Mouse (Mus musculus) frontal cortex, postnatal 14 days (tissue): ENCODE data around the gene Pde4a.

Source experiments
- DNase-seq, 2 experiments: peaks; one replicate each; pipeline ENCODE4 v3.0.0; 2022; ENCODE audit warnings: low spot score in 2 of 2

The Pde4a gene

DNA sequence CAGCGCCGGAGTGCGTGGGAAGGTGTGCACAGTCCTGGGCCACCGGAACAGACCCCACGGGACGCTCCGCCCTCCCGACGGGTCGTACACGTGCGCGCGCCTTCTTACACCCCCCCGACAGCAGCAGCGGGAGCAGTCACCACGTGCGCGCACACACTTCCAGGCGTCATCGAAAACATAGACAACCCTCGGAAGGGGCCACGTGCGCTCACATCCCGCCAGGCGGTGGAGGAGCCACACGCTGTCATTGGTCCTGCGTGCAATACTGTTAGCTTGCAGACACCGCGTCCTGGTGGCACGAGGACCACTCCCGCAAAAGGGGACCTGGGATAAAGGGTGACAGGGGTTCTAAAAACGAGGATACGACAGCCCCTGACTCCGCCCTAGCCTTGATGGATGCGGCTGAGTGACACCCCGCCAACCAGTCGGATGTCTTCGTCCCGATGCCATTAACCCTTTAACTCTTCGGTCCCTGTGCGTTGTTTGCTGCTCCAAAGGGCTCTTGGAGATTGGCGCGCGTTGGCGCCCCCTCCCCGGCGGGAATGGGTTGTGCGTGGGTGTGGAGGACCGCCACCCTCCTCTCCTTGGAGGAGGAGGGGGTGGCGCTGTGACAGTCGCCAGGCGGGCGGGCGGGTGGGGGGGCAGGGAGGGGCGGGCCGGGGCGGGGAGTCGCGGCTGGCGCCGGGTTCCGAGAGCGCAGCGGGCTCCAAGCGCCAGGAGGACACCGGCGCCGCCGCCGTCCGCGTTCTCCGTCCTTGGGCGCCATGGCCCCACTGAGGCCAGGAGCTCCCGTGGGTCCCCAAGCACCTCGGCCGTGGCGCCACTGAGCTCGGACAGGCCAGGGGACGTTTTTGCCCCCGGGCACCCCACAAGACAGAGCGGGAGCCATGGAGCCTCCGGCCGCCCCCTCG, at the start of gene Pde4a:
TSS of gene Pde4a (plus strand) at position 674 of the 911 bp plus-strand sequence.
- DNase-seq = peak; percentile 78 to 86

DNA sequence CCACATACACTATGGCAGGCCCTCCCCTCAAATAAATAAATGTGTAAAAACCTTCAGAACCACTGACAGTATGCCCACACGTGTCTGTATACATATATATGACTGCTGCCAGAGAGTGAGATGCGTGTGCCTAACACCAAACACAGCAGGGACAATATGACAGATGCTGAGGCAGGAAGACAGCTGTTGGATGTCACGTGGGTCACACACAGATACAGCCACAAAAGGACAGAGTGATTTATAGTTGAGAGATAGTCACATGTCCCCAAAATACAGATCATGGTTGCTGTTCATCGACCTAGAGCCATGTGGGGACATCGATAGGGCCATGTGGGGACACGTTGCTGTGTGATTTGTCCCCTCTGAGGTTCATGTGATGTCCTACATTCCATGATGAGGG, 48.4 kb upstream of the Pde4a start:
- DNase-seq = no peak

DNA sequence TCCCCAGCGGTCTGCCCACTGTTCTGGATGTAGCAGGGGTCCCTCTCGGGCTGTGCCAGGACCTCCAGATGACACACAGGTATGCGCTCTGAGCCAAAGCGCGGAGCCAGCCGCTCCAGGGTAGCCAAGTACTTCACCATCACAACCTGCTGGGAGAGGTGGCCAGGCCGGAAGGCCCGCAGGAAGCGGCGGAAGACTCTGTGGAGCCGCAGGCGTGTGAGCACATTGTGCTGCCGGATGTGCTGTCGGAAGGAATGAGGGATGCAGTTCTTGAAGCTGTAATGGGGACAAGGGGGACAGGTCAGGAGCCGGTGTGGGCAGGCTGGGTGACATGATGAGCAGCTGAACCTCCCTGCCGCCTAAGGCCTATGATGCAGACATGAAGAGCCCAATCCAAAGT, 44.0 kb upstream of the Pde4a start:
- DNase-seq = no peak

DNA sequence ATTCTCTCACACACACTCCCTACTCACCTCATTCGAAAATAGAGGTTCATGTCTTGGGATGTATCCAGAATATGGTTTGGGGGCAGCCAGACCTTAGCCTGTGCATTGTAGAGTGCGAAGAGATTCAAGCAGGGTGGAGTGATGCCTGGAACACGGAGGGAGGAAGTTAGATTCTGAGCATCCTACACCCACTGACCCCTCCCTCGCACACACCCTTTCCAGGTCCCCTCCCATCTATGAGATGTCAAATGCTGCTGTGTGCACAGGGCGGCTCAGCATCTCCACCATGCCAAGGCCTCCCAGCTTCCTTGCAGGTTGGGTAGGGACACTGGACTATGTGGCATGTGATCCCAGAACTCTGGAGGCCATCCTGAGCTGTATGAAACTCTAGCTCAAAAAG, 40.7 kb upstream of the Pde4a start:
- DNase-seq = no peak

DNA sequence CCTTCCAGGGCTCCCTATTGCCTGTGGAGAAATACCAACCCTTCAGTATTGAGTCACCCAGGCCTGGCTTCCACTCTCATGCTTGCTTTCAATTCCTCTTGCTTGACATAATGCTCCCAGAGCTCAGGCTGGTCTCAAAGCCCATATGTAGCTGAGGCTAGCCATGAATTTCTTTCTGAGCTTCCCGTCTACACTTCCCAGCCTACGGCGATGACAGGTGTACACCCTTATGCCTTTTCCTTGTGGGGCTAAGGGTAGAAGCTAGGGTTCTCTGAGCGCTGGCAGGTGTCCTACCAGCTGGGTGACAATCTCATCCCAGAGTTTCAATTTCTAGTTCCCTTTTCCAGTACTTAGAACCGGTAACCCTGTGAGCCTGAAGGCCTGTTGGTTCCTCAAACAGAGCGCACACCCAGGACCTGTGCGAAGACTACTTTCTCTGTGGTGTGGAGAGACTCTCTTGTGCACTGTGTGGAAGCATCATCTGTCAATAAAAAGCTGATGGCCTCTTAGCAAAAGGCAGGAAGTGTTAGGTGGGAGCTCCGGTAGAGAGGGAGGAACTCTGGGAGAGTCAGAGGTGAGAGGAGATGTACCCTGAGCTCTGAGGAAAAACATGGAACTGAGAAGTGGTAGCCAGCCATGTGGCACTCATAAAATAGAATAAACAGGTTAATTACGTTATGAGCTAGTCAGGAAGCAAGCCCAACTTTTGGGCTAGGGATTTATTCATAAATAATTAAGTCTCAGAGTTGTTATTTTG, 39.8 kb upstream of the Pde4a start:
- DNase-seq = no peak

DNA sequence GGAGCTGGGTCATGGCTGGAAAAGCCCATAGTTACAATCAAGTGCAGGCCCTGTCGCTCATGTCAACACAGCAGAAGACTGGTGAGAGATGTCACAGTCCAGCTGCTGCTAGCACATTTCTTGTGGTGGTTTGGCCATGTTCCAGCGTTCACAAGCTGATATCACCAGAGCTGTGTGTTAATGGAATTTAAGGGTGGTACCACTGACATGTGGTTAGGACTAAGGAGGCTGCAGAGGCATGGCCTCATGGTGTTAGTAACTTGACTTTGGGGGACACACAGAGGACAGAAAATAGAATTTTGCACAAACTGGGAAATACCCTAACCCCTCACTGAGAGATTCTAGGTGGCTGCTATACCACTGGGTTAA, 39.3 kb upstream of the Pde4a start:
- DNase-seq = no peak

DNA sequence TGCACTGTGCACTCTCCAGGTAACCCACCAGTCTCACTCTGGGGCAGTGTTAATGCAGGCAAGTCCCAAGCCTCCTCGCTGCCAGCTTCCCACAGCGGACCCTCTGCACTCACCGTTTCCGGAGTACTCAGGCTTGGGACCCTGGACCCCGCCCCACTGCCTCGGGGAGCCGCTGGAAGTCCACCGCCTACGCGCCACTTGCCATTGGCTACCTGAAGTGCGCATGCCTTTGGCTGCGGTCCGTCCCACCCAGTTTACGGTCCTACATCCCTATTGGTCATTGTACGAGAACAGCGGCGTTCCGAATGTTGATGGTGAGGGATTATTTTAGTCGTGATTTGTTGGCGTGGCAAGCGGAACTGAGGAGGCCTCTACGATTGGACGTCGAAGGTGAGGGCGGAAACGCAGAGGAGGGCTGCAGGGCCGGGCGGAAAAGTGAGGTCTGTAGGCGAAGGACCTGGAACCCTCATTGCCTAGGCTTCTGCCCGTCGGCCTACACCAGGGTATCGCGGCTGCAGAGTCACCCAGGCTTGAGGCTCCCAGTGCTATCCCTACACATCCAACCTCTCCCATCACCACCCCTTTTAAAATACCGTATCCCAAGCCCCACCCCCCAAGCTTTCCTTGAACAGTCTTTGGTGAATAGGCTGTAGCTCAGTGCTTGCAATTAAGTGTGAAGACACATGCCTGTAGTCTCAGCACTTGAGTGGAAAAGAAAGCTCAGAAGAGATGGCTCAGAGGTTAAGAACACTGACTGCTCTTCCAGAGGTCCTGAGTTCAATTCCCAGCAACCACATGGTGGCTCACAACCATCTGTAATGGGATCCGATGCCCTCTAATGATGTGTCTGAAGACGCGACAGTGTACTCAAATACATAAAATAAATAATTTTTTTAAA, 34.2 kb upstream of the Pde4a start, which contains the start of gene Tyk2:
TSS of gene Tyk2 (minus strand) at position 185 of the 898 bp plus-strand sequence.
- DNase-seq = peak; percentile 87 to 92

DNA sequence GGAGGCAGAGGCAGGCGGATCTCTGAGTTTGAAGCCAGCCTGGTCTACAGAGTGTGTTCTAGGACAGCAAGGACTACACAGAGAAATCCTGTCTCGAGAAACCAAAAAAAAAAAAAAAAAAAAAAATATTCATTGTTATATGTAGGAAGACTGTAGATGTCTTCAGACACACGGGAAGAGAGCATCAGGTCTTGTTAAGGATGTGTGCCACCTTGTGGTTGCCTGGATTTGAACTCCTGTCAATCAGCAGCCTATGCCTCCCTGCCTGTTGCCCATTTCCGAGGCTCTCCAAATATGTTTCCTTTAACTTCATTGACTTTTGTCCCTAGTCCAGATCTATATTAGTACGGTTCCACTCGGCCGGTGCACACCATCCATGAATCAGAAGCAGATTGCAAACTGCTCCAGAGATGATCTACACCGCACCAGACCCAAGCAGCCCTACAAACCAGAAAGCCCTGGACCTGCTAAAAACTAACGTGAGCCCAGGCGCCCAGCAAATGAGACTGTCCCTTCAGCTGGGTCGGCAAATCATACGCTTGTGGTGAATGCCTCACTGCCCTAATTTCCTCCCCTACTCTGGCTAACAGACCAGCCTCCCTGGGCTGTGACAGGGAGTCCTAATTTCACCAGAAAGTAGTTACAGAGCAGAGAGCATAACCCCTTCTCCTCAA, 33.3 kb upstream of the Pde4a start:
- no peak for DNase-seq

DNA sequence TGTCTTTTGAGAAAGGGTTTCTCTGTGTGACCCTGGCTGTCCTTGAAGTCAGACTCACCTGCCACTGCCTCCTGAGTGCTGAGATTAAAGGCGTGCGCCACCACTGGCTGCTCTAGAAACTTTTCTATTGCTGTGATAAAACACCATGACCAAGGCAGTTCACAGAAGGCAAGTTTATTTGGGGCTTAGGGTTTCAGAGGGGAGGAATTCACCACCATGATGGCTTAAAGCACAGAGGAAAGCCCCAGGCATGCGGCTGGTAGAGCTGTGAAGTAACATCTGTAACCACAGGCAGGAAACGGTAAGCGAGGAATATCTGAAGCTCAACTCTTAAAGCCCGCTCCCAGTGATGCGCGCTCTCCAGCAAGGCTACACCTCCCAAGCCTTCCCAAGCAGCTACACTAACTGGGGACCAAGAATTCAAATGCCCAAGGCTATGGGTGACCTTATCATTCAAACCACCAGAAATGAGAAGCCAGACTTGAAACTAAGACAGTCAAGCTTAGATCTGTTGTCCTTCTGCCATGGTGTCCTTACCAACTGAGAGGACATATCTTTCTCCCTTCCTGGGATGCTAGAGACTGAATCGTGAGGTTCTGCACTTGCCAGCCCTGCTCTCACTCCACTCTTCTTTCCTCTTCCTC, 32.3 kb upstream of the Pde4a start:
- no peak for DNase-seq

DNA sequence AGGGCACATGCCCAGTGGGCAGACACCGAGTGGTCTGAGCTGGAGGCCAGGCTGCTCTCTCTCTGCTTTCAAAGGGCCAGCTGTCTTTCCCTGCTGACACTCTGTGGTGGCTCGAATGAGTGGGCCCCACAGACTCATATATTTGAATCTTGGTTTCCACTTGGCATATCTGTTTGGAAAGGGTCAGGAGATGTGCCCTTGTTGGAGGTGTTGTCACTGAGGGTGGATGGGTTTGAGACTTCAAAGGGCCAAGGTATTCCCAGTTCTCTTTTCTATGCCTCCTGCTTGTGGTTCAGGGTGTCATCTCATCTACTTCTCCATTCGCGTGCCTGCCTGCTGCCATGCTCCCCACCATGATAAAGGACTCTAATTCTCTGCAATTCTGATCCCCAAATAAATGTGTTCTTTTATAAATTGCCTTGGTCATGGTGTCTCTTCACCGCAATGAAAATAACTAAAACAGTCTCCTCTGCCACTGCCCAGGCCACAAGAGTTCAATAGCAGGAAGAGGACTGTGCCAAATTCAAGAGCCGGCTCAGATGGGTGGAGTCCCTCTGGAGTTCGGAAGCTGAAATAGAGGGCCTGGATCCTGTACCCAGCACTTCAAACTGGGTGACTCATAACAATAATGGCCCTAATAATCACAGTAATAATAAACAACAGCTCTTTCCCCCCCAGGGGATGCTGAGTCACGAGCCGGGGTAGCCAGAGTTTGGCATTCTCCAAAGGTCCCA, 30.8 kb upstream of the Pde4a start:
- DNase-seq = no peak

DNA sequence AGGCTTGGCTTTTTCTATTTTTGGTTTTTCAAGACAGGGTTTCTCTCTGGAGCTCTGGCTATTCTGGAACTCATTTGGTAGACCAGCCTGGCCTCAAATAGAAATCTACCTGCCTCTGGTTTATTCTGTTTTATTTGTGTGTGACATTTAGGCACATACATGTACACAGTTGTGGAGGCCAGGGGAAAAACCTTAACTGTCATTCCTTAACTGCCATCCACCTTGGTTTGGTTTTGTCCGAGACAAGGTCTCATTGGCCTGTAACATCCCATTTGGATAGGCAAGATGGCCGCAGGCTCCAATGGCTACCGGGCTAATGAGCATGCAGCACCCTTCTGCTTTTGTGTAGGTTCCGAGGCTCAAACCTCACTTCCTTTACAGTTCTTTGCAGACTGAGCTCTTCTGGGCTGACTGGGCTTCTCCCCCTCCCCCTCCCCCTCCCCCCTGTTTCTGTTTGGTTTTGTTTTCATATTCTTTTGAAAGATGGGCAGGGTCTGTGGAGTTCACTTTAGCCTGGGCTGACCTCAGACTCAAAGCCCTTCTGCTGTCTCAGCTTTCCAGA, 30.1 kb upstream of the Pde4a start:
- DNase-seq = no peak

DNA sequence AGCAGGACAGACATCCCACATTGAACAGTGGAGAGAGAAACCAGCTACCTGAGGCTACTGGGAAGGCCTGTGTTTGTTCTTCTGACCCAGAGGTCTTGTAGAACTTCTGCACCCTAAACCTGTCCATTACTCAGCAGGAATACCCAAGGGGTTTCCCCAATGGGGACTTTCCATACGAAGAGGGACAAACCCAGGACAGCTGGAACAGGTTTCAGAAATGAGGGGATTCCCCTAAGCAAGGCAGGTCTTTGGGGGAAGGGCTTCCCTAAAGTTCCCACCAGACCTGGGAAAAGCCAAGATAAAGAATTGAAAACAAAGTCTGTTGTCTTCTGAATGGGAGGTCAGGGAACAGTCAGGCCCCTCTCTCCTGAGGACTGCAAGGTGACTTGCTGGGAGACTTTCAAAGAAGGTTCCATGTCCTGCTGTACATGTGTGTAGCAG, 29.6 kb upstream of the Pde4a start:
- DNase-seq = no peak

DNA sequence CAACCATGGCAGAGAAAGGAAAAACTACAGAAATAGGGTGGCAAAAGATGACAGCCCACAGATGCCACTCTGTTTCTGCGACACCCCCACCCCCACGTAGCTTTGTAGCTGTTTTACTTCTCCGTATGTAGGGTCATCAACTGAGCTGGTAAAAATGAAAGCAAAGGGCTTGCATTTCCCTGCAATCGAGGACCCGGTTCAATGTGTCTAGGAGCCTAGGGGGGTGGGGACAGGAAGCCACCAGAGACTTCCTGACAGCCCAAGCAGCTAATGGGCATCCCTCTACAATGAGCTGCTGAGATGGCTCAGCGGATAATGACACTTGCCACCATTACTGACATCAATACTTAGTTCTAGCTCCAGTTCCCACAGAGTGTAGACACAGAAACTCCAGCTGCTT, 29.1 kb upstream of the Pde4a start:
- DNase-seq = no peak

DNA sequence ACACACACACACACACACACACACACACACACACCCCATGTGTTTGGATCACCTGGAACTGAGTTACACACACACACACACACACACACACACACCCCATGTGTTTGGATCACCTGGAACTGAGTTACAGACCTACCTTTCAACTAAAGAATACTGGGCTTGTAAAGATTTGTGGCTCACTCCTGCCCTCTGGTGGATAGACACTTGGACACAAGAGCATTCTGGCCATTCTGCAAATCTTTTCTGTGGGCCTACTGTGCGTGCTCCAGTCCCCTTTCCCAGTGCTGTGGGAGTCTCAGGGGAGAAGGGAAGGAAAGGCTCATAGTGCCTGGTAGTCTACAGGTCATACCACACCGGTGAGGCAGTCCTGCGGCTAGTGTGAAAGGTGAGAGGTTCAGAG, 28.3 kb upstream of the Pde4a start:
- DNase-seq = peak in 1 of 2 experiments; percentile 47

DNA sequence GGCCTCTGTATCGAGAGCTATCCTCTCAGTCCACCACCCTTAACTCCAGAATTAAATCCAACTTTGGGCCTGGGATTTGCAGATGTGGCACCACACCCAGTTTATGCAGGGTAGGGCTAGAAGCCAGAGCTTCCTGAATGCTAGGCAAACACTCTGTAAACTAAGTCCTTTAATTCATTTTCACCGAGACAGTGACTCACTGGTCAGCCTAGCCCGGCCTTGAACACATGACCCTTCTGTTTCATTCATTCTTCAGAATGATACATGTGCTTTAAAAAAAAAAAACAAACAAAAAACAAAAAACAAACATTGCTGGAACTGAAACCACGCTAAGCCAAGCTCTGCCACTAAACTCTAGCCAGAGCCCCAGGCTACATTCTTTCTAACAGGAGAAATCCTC, 27.1 kb upstream of the Pde4a start:
- DNase-seq = no peak

DNA sequence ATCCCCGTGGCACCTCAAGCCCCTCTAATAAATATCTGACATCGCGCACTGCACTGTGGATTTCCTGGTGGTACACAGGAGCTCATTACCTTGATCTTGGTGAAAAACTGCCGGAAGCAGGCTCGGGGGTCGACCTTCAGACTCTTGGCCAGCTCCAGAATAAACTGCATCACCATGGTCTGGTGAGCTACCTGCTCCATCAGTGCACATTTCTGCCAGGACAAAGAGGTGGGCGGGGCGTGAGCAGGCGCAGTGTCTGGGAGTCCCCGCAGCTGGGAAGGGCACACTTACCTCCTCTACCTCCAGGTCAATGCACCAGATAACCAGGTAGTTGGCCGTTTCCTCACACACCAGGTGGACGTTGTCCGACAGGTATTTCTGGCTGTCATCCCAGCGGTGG, 23.6 kb upstream of the Pde4a start:
- DNase-seq = no peak

DNA sequence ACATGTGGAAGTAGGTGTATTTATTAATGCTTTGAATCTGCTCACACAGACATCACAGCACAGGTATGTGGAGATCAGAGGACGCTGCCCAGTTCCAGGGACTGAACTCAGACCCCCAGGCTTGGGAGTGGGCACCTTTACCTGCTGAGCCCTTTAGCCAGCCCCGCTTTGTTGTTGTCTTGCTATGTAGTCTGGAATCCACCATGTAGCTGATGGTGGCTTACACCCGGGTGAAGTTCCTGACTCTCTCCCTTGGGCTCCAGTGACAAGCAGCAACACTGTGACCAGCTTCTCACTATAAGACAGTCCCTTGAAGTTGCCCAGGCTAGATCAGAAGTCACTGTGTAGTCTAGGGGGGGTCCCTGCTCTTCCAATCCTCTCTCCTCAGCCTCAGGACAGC, 21.2 kb upstream of the Pde4a start:
- no peak for DNase-seq

DNA sequence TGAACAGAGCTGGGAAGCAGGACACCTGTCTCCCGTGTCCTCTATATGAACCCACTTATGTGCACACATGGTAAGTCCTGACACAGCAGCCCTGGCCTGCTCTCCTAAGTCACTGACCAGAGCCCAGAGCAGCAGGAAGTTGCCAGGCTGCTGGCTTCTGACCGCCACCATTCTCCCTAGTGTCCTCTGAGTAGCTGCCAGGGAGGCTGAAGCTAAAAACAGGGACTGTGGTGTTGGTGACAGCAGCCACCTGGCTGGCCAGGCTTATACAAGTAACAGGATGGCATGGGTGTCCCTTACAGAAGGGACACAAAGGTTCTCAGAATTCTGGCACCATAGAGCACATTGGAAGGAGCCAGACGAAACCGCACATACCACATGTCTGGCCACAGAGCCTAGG, 20.1 kb upstream of the Pde4a start:
- DNase-seq = no peak

DNA sequence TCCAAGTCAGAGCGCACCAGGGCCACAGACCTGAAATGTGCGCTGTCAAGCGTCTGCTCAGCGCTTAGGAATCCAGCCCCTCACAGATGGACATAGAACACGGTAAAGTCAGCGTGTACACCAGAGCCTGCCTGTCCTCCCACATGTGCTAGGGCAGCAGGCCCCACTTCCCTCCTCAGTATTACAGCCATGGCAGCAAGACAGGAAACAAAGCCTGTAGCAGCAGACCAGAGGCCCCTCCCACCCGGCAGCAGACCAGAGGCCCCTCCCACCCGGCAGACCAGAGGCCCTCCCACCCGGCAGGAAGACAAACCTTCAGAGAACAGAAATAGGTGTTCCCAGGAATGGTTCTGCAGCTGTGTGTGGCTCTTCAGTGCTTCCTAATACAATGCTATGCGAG, 18.8 kb upstream of the Pde4a start:
- DNase-seq = no peak

DNA sequence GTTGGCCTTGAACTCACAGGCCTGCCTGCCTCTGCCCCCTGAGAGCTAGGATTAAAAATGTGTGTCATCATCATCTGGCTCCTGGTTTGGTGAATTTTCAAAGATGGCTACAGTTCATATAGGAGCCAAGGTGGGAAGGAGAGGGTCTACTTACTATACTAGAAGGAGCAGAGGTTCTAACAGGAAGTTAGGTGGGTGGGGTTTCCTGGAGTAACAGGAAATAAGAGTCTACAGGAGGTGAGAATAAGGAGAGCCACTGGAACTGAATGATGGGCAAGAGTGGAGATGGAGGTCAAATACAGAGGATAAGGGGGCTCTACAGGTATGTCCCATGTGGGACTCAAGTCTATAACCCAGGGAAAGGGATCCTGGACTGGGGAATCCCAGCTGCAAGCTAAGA, 17.1 kb upstream of the Pde4a start:
- no peak for DNase-seq
